Mouse (Mus musculus): ENCODE measurements at regions not wholly inside any gene's neighbourhood (a gene's known extent, or its start where the extent isn't known, plus 50 kb on each side); places are given as distances from the start of the nearest gene placed in this dataset.
"Not testable (repeated sequence)": the region's sequence is repeated elsewhere in the genome, so short reads cannot be mapped to it uniquely, and the experiment has no call there.

DNA sequence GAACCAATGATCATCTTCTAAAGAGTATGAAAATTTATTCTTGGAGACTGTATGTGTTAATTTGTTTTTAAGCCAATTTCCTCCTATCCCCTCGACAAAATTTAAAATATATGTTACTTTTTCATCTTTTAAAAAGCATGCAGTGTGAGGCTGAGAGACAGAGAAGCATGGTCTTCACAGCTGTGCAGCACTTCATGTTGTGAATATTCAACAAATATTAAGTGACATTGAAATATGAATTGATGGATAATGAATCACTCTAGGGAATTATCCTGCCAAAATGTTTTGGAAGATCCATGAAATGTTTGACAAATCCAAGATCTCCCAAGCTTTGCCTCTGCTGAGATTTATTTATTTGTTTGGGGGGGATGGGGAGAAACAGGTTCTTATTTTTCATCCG, 233.9 kb upstream of the Gm11146 start:
- DNase-seq, result no peak

GRCm38 (mm10) chr16:77827322-77828117, 225.6 kb upstream of the Gm11146 start:
- peak; percentile 11 for DNase-seq

DNA sequence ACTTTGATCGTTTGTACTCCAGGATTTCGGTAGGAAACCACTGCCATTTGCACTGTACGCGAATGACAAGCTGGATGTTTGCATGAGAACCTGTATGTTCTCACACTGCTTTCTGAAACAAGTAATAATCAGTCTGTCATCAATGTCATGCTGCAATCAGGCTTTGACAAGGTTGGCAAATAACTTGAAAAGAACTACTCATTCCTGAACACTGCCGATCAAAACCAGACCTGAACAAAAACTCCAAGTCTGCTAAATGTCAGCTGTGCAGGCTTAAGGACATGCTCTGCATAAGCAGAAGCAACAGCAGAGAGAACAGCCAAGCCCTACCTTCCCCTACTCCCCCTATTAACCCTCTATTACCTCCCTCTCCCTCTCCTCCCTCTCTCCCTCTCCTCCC, 197.8 kb upstream of the Gm11146 start:
- DNase-seq, result no peak

DNA sequence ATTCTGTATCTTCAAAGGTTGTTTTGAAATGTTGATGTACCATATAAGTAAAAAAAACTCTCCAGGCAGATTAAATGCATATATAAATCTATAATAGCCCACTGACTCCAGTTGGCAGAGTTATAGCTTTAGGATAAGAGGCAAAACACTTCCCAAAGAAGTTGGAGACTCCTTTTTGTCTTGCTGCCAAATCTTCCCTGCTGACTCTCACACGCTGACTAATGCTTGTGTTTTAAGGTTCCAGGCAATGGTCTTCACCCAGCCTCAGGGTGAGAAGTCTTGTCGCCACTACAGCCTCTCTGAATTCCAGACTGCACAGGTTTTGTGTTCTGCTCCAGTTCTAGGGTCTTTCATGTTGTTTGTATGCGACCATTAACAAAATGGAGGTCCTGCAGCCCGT, 195.0 kb upstream of the Gm11146 start:
- DNase-seq, result no peak

DNA sequence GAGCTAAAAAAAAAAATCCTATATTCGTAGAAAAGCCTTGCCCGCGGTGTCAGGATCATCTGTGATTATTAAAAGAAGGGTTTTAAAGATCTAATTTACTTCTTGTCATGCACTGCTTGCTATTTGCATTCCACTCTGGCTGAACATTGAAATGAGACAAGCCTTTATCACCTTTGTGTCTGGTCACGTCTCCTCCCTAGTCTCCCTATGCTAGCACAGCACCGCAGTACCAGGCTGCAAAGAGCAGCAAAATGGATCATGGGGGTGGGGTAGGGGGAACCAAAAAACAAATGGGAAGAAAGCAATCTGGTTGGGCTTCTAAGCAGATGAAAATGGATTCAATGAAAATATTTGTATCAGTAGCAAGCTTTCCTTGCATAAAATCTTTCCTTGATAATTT, 187.8 kb upstream of the Gm11146 start:
- no peak for DNase-seq

GRCm38 (mm10) chr16:77789206-77789605, 187.3 kb upstream of the Gm11146 start:
- DNase-seq, result no peak

GRCm38 (mm10) chr16:77788781-77789150, 186.9 kb upstream of the Gm11146 start:
- no peak for DNase-seq

- peak; percentile 53 for DNase-seq
These were observed 186.3 kb upstream of the Gm11146 start for GRCm38 (mm10) chr16:77788041-77788780.

GRCm38 (mm10) chr16:77787025-77787424, 185.1 kb upstream of the Gm11146 start:
- DNase-seq, result no peak

- no peak for DNase-seq
These were observed 177.1 kb upstream of the Gm11146 start for GRCm38 (mm10) chr16:77779019-77779418.

- no peak for DNase-seq
These were observed 170.2 kb upstream of the Gm11146 start for GRCm38 (mm10) chr16:77772075-77772474.

- DNase-seq, result peak; percentile 11
These were observed 159.0 kb upstream of the Gm11146 start for GRCm38 (mm10) chr16:77760926-77761347.

GRCm38 (mm10) chr16:77760479-77760878, 158.6 kb upstream of the Gm11146 start:
- DNase-seq, result no peak

- peak; percentile 45 for DNase-seq
These were observed 158.1 kb upstream of the Gm11146 start for GRCm38 (mm10) chr16:77759997-77760396.

DNA sequence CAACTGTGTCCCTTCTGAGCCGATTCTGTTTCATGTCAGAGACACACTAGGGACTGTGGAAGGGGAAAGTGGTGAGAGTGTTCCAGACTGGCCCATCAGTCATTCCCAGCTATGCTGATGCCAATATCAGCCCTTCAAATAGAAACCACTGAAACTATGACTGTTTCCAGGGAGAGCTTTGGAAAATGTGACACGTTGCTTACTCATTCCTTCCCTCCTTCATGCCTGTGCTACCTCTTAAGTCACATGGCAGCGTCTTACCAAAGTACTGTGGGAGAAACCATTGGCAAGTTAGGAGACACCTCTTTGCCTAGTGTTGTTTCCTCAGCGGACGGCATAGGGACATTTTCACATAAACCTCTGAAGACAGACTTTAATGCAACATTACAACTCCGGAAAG, 153.0 kb upstream of the Gm11146 start:
- DNase-seq, result no peak

GRCm38 (mm10) chr16:77749474-77749873, 147.6 kb upstream of the Gm11146 start:
- no peak for DNase-seq

- DNase-seq, result no peak
These were observed 141.9 kb upstream of the Gm11146 start for GRCm38 (mm10) chr16:77743838-77744237.

- DNase-seq, result no peak
These were observed 136.9 kb upstream of the Gm11146 start for GRCm38 (mm10) chr16:77738821-77739220.

DNA sequence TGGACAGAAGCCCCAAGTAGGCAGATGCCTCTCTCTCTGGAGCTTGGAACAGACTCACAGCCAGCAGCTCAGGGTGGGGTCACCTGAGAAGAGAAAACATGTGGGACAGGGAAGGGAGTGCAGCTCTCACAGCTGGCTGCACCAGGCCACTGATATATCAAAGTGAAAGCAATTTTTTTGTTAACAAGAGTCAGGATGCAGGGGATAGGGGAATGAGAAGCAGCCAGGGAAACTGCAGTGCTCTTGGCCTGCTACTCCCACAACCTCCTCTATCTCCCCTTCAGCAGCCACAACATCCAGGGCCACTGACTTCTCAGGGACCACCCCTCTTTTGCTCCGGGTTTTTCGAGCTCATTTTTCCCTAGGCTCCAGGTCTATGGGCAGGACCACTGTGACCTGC, 117.5 kb upstream of the Gm11146 start:
- DNase-seq, result no peak

- not testable (repeated sequence) for DNase-seq
These were observed 115.9 kb upstream of the Gm11146 start for GRCm38 (mm10) chr16:77717766-77718165.

DNA sequence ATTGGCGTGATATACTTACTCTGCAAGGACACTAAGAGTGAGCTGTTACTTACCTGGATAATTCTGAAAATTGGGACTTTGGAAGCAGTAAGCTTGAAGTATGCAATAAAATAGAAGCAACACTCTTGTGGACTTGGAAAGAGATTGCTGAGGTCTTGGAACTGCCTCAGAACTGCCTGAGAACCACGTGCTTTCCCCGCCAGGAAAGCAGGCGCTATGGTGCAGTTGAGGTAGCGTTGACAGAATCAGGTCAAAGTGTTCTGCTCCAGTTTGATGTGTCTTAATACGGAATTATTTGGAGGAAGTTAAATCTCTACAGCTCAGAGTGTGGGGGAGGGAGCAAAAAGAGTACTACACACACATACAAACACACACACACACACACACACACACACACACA, 102.8 kb upstream of the Gm11146 start:
- DNase-seq, result no peak

- no peak for DNase-seq
These were observed 93.5 kb upstream of the Gm11146 start for GRCm38 (mm10) chr16:77695443-77695842.

DNA sequence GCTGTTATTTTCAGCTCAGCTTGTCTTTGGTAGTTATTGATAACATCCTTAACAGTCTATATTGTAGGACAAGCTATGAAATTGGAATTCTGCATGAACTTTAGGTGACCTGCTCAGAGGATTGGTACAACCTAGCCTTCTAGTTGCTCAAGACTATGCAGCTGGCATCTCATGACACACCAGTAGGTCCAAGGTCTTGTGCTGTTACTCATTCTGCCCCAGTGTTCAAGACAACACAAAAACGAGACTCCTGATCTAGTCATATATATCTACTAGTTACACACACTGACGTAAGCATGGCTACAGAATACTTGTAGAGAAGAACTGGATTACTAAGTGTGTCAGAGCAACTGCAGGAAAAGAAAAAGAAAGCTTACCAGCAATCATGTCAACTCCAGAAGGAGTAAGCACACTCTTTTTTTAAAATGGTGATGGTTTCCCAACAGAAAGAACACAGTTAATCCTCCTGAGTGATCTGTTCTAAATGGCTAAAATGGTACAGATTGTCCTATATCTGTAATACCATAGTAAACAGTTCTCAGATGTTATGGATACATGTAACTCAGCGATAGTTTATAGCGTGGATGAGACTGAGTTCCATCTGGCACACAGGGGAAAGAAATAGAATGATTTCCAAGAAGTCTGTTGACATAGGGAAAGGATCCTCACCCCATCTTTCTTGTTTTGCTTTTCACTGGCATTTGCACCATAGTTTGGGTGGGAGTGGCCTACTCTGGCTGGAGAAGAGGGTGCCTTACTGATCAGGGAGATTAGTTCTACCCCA, 85.4 kb upstream of the Gm11146 start:
- DNase-seq, result no peak

All from right cerebral cortex, postnatal 4 days (tissue).